Mouse (Mus musculus) CD4-positive, CD25-positive, alpha-beta regulatory T cell, adult 4 months (primary cell): Measurements from ENCODE around the gene Keap1. TPM values are rescaled to one million over a fixed set of nuclear protein-coding genes. Genes with fewer than 3 reads are reported as not detected.
A peak's percentile ranks its signal among the peaks of the same experiment; 100 is the strongest.
"Not testable (repeated sequence)": the region's sequence is repeated elsewhere in the genome, so short reads cannot be mapped to it uniquely, and the experiment has no call there.

Source experiments
- ATAC-seq: one replicate; pipeline ENCODE4 v1.8.0; 2017
- polyA plus RNA-seq, 2 experiments: library from polyadenylated mRNA; unstranded; fragments of 100-300 nt; shearing (Covaris generic); gene quantifications; one replicate each; pipeline ENCODE4 v1.2.1; 2017

The Keap1 gene
- 10 to 100 TPM; 20.1 to 43.4 TPM for polyA plus RNA-seq

- ATAC-seq, result peak; percentile 68
Observed at GRCm38 (mm10) chr9:21238733-21239464, at the start of gene Keap1. Keap1 (minus strand) TSS chr9:21239361.

GRCm38 (mm10) chr9:21288404-21289336 is 49.5 kb upstream of the Keap1 start:
- ATAC-seq, result no peak

GRCm38 (mm10) chr9:21287571-21288402 is 48.6 kb upstream of the Keap1 start, which contains the start of gene Kri1:
Kri1 (minus strand) TSS chr9:21287969.
- ATAC-seq, result peak; percentile 57

- ATAC-seq, result no peak
Observed at GRCm38 (mm10) chr9:21286753-21287152, 47.6 kb upstream of the Keap1 start.

GRCm38 (mm10) chr9:21283994-21284393 is 44.8 kb upstream of the Keap1 start:
- ATAC-seq, result no peak

- ATAC-seq, result no peak
Observed at GRCm38 (mm10) chr9:21283591-21283990, 44.4 kb upstream of the Keap1 start.

GRCm38 (mm10) chr9:21277776-21278175 is 38.6 kb upstream of the Keap1 start:
- ATAC-seq, result no peak

- no peak for ATAC-seq
Observed at GRCm38 (mm10) chr9:21276307-21276706, 37.1 kb upstream of the Keap1 start.

GRCm38 (mm10) chr9:21275727-21276126 is 36.6 kb upstream of the Keap1 start:
- ATAC-seq, result no peak

GRCm38 (mm10) chr9:21275013-21275710 is 36.0 kb upstream of the Keap1 start:
- ATAC-seq, result no peak

GRCm38 (mm10) chr9:21274336-21274735 is 35.2 kb upstream of the Keap1 start:
- no peak for ATAC-seq

GRCm38 (mm10) chr9:21273520-21274228 is 34.5 kb upstream of the Keap1 start:
- no peak for ATAC-seq

GRCm38 (mm10) chr9:21273094-21273493 is 33.9 kb upstream of the Keap1 start:
- no peak for ATAC-seq

- no peak for ATAC-seq
Observed at GRCm38 (mm10) chr9:21272391-21272790, 33.2 kb upstream of the Keap1 start.

- not testable (repeated sequence) for ATAC-seq
Observed at GRCm38 (mm10) chr9:21269590-21269989, 30.4 kb upstream of the Keap1 start.

- no peak for ATAC-seq
Observed at GRCm38 (mm10) chr9:21268305-21268704, 29.1 kb upstream of the Keap1 start.

GRCm38 (mm10) chr9:21266889-21267288 is 27.7 kb upstream of the Keap1 start:
- no peak for ATAC-seq

- ATAC-seq, result no peak
Observed at GRCm38 (mm10) chr9:21265611-21266010, 26.4 kb upstream of the Keap1 start.

- ATAC-seq, result peak; percentile 98
Observed at GRCm38 (mm10) chr9:21265000-21265561, 25.9 kb upstream of the Keap1 start, which contains the start of gene Atg4d. Atg4d (plus strand) TSS chr9:21265293.

- no peak for ATAC-seq
Observed at GRCm38 (mm10) chr9:21264272-21264999, 25.3 kb upstream of the Keap1 start.
